Mouse (Mus musculus) heart, postnatal 0 days (tissue): ENCODE measurements around the gene Bcl11a.

Source experiments
- CTCF ChIP-seq: IDR thresholded peaks from 2 replicates; pipeline ENCODE4 v1.5.1; 2016; ENCODE audit warnings: antibody characterized with exemption, control low read depth, low read depth
- EP300 ChIP-seq: IDR thresholded peaks from 2 replicates; pipeline ENCODE4 v1.6.1; 2016; ENCODE audit warnings: antibody characterized with exemption, low read depth

DNA sequence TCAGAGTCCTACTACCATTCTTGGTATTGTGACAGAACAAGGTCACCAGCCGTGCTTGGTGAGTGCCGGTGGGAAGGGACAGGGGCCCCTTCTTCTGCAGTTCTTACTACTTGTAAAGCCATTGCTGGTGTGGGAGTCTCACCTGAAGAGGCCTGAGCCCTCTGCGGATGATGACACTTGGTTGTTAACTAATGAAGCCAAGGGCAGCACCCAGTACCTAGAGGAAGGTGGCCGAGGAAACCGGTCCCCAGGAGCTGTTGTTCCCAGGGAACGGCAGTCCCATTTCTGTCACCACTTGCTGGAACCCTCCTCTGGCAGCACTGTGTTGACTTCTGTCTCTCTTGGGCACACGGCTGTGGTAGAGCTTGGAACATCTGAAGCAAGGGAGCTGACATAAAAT, 105.6 kb downstream of the Bcl11a start:
- no peak for TF ChIP-seq CTCF
- TF ChIP-seq EP300: no peak
